Mouse (Mus musculus): ENCODE results near the gene Stard13. TPM values are rescaled to one million over a fixed set of nuclear protein-coding genes. Genes with fewer than 3 reads are reported as not detected.

Gene Stard13
- total RNA-seq, 1 experiment = 6.8 TPM

- TF ChIP-seq HCFC1 (IDR thresholded peaks at IDR 0.05; ENCODE audit: borderline replicate concordance, insufficient read depth, low read length) (no peak), ZNF384 (IDR thresholded peaks at IDR 0.05; ENCODE audit: low read depth, low read length) (no peak), ZC3H11A (IDR thresholded peaks at IDR 0.05; ENCODE audit: borderline replicate concordance, low read depth, low read length) (no peak), MAFK (IDR thresholded peaks at IDR 0.05; ENCODE audit: insufficient read depth, low read depth, low read length) (no peak)
- H3K27ac ChIP-seq (ENCODE audit: insufficient read depth, low read depth, low read length, poor library complexity, severe bottlenecking) = no peak overlapping the region
Observed at GRCm38 (mm10) chr5:151190764-151191163, 42.9 kb downstream of the Stard13 start.

GRCm38 (mm10) chr5:151189789-151190378 lies 43.8 kb downstream of the Stard13 start:
- DNase-seq (ENCODE audit: low read depth, low spot score) = peak; percentile 56
- Histone ChIP-seq H3K9ac (ENCODE audit: insufficient read depth, low read depth, low read length, poor library complexity, severe bottlenecking) (peak overlapping the region; percentile 57), H3K4me3 (ENCODE audit: insufficient read depth in 1 of 2, low read depth in 1 of 2, low read length in 2 of 2, poor library complexity in 1 of 2, severe bottlenecking in 1 of 2) (peak overlapping the region; percentile 56 to 79), H3K9me3 (ENCODE audit: control insufficient read depth, insufficient read depth, low read depth, low read length) (no peaks in the 10 kb centered on the region), H3K4me1 (ENCODE audit: control insufficient read depth in 2 of 2, insufficient read depth in 2 of 2, low read length in 2 of 2, poor library complexity in 1 of 2) (0 out of 4 replicates have a peak, but pooled peaks cover 0 to 2% of the 10 kb centered on the region in 2 experiments), H3K36me3 (ENCODE audit: control insufficient read depth, insufficient read depth, low read length, poor library complexity, severe bottlenecking) (no peaks in the 10 kb centered on the region), H3K27ac (ENCODE audit: insufficient read depth, low read depth, low read length, poor library complexity, severe bottlenecking) (no peak overlapping the region)
- in situ Hi-C loops (cut with MboI; ENCODE audit: low sequenced_read_pairs in 2 of 2, unreplicated experiment in 2 of 2) = no loop called here
- TF ChIP-seq HCFC1 (IDR thresholded peaks at IDR 0.05; ENCODE audit: borderline replicate concordance, insufficient read depth, low read length) = no peak

More at GRCm38 (mm10) chr5:151190764-151191163, 42.9 kb downstream of the Stard13 start:
- DNase-seq (ENCODE audit: low read depth, low spot score) = no peak
- Histone ChIP-seq H3K9me3 (ENCODE audit: control insufficient read depth, insufficient read depth, low read depth, low read length) (no peaks in the 10 kb centered on the region), H3K9ac (ENCODE audit: insufficient read depth, low read depth, low read length, poor library complexity, severe bottlenecking) (no peak overlapping the region), H3K4me1 (ENCODE audit: control insufficient read depth in 2 of 2, insufficient read depth in 2 of 2, low read length in 2 of 2, poor library complexity in 1 of 2) (0 out of 4 replicates have a peak, but pooled peaks cover 0 to 2% of the 10 kb centered on the region in 2 experiments), H3K4me3 (ENCODE audit: insufficient read depth in 1 of 2, low read depth in 1 of 2, low read length in 2 of 2, poor library complexity in 1 of 2, severe bottlenecking in 1 of 2) (no peak overlapping the region), H3K36me3 (ENCODE audit: control insufficient read depth, insufficient read depth, low read length, poor library complexity, severe bottlenecking) (no peaks in the 10 kb centered on the region)
- in situ Hi-C loops (cut with MboI; ENCODE audit: low sequenced_read_pairs in 2 of 2, unreplicated experiment in 2 of 2) = no loop called here

- H3K27ac ChIP-seq (ENCODE audit: insufficient read depth, low read depth, low read length, poor library complexity, severe bottlenecking) = no peak overlapping the region
- H3K9ac ChIP-seq (ENCODE audit: insufficient read depth, low read depth, low read length, poor library complexity, severe bottlenecking) = no peak overlapping the region
- H3K36me3 ChIP-seq (ENCODE audit: control insufficient read depth, insufficient read depth, low read length, poor library complexity, severe bottlenecking) = no peaks in the 10 kb centered on the region
- in situ Hi-C loops (cut with MboI; ENCODE audit: low sequenced_read_pairs in 2 of 2, unreplicated experiment in 2 of 2) = no loop called here
- peak overlapping the region in 1 of 2 experiments; percentile 79; a peak in 2 of 4 replicates for H3K4me3 ChIP-seq (ENCODE audit: insufficient read depth in 1 of 2, low read depth in 1 of 2, low read length in 2 of 2, poor library complexity in 1 of 2, severe bottlenecking in 1 of 2)
- TF ChIP-seq HCFC1 (IDR thresholded peaks at IDR 0.05; ENCODE audit: borderline replicate concordance, insufficient read depth, low read length) (no peak), ZC3H11A (IDR thresholded peaks at IDR 0.05; ENCODE audit: borderline replicate concordance, low read depth, low read length) (no peak), CHD2 (IDR thresholded peaks at IDR 0.05; ENCODE audit: low read depth, low read length) (no peak), MAFK (IDR thresholded peaks at IDR 0.05; ENCODE audit: insufficient read depth, low read depth, low read length) (no peak), ZNF384 (IDR thresholded peaks at IDR 0.05; ENCODE audit: low read depth, low read length) (no peak)
- H3K4me1 ChIP-seq (ENCODE audit: control insufficient read depth in 2 of 2, insufficient read depth in 2 of 2, low read length in 2 of 2, poor library complexity in 1 of 2) = 0 out of 4 replicates have a peak, but pooled peaks cover 0 to 2% of the 10 kb centered on the region in 2 experiments
- DNase-seq (ENCODE audit: low read depth, low spot score) = no peak
- H3K9me3 ChIP-seq (ENCODE audit: control insufficient read depth, insufficient read depth, low read depth, low read length) = no peaks in the 10 kb centered on the region
Observed at GRCm38 (mm10) chr5:151189321-151189720, 44.3 kb downstream of the Stard13 start.

- Histone ChIP-seq H3K4me1 (ENCODE audit: control insufficient read depth in 2 of 2, insufficient read depth in 2 of 2, low read length in 2 of 2, poor library complexity in 1 of 2) (0 out of 4 replicates have a peak, but pooled peaks cover 0 to 2% of the 10 kb centered on the region in 2 experiments), H3K9me3 (ENCODE audit: control insufficient read depth, insufficient read depth, low read depth, low read length) (no peaks in the 10 kb centered on the region), H3K27ac (ENCODE audit: insufficient read depth, low read depth, low read length, poor library complexity, severe bottlenecking) (no peak overlapping the region), H3K36me3 (ENCODE audit: control insufficient read depth, insufficient read depth, low read length, poor library complexity, severe bottlenecking) (no peaks in the 10 kb centered on the region), H3K9ac (ENCODE audit: insufficient read depth, low read depth, low read length, poor library complexity, severe bottlenecking) (no peak overlapping the region), H3K4me3 (ENCODE audit: insufficient read depth in 1 of 2, low read depth in 1 of 2, low read length in 2 of 2, poor library complexity in 1 of 2, severe bottlenecking in 1 of 2) (no peak overlapping the region)
- in situ Hi-C loops (cut with MboI; ENCODE audit: low sequenced_read_pairs in 2 of 2, unreplicated experiment in 2 of 2) = no loop called here
- TF ChIP-seq ZNF384 (IDR thresholded peaks at IDR 0.05; ENCODE audit: low read depth, low read length) = no peak
- TF ChIP-seq CHD2 (IDR thresholded peaks at IDR 0.05; ENCODE audit: low read depth, low read length) = no peak
- TF ChIP-seq HCFC1 (IDR thresholded peaks at IDR 0.05; ENCODE audit: borderline replicate concordance, insufficient read depth, low read length) = no peak
- no peak for TF ChIP-seq ZC3H11A (IDR thresholded peaks at IDR 0.05; ENCODE audit: borderline replicate concordance, low read depth, low read length)
- TF ChIP-seq MAFK (IDR thresholded peaks at IDR 0.05; ENCODE audit: insufficient read depth, low read depth, low read length) = no peak
- no peak for DNase-seq (ENCODE audit: low read depth, low spot score)
Observed at GRCm38 (mm10) chr5:151188659-151189058, 45.0 kb downstream of the Stard13 start.

All from ES-E14 (cell line).